Mouse (Mus musculus) neural tube, embryonic 13.5 days (tissue): ENCODE measurements around the gene Nfkb2. TPM values are rescaled to one million over a fixed set of nuclear protein-coding genes. Genes with fewer than 3 reads are reported as not detected.
A peak's percentile ranks its signal among the peaks of the same experiment; 100 is the strongest.

Experiments
- ATAC-seq: fragments of 200-750 bp; cut with Nextera tagmentation; 2 replicates; pipeline ENCODE4 v1.8.0; 2017; ENCODE audit warnings: low read depth, mild to moderate bottlenecking, moderate TSS enrichment, moderate library complexity
- H3K27ac ChIP-seq: fragments of 300-500 bp; sonication (generic); replicated peaks from 2 replicates; pipeline ENCODE4 v1.5.1; 2015; ENCODE audit warnings: moderate library complexity, mild to moderate bottlenecking, inconsistent platforms
- H3K27me3 ChIP-seq: fragments of 300-500 bp; sonication (generic); 2 replicates; pipeline ENCODE4 v1.6.1; 2015; ENCODE audit warnings: mild to moderate bottlenecking, inconsistent platforms
- H3K36me3 ChIP-seq: fragments of 300-500 bp; sonication (generic); 2 replicates; pipeline ENCODE4 v1.6.1; 2015; ENCODE audit warnings: mild to moderate bottlenecking, inconsistent platforms
- H3K4me1 ChIP-seq: fragments of 300-500 bp; sonication (generic); replicated peaks from 2 replicates; pipeline ENCODE4 v1.6.1; 2015; ENCODE audit warnings: inconsistent platforms
- H3K4me2 ChIP-seq: fragments of 300-500 bp; sonication (generic); 2 replicates; pipeline ENCODE4 v1.6.1; 2015; ENCODE audit warnings: inconsistent platforms, mild to moderate bottlenecking, moderate library complexity
- H3K4me3 ChIP-seq: fragments of 300-500 bp; sonication (generic); 2 replicates; pipeline ENCODE4 v1.5.1; 2015; ENCODE audit warnings: mild to moderate bottlenecking, inconsistent platforms
- H3K9ac ChIP-seq: fragments of 300-500 bp; sonication (generic); 2 replicates; pipeline ENCODE4 v1.6.1; 2015; ENCODE audit warnings: moderate library complexity, mild to moderate bottlenecking, inconsistent platforms
- H3K9me3 ChIP-seq: fragments of 300-500 bp; sonication (generic); 2 replicates; pipeline ENCODE4 v1.6.1; 2016; ENCODE audit warnings: inconsistent platforms
- WGBS: fragments of 180-500 bp; shearing (Covaris S2); methylation state at CpG from one replicate; pipeline ENCODE4 v1.1.7; 2015; 5-methylcytosine and 5-hydroxymethylcytosine counted together
- polyA plus RNA-seq: library from polyadenylated mRNA; unstranded; fragments of >200 nt; fragmentation: Nextera tagmentation; extraction: Ambion mirVana; gene quantifications from 2 replicates; pipeline ENCODE4 v1.2.1, GENCODE M21; 2015

Nfkb2 gene
- polyA plus RNA-seq = 2.4 and 2.6 TPM in 2 replicates

- H3K9ac ChIP-seq = peak within 1 kb of the TSS; percentile 63
Observed at GRCm38 (mm10) chr19:46304216-46304841, at the start of gene Nfkb2. Gene Nfkb2 (plus strand): TSS chr19:46304320.

GRCm38 (mm10) chr19:46264762-46265161 is 39.4 kb upstream of the Nfkb2 start:
- Histone ChIP-seq H3K4me2 (no peak overlapping the region), H3K9ac (no peak overlapping the region), H3K27me3 (no peaks in the 10 kb centered on the region), H3K4me1 (no peaks in the 10 kb centered on the region), H3K27ac (no peak overlapping the region), H3K36me3 (peaks cover 99% of the 10 kb centered on the region), H3K4me3 (no peak overlapping the region), H3K9me3 (no peaks in the 10 kb centered on the region)
- WGBS = 91% methylated on average over 7 of the region's 7 CpGs
- ATAC-seq = no peak

More at GRCm38 (mm10) chr19:46304216-46304841, at the start of gene Nfkb2:
- Histone ChIP-seq H3K36me3 (no peaks in the 10 kb centered on the region), H3K4me2 (peak within 1 kb of the TSS; percentile 81), H3K4me3 (peak within 1 kb of the TSS; percentile 44), H3K27ac (peak within 1 kb of the TSS; percentile 20; the same call in 1 of the 2 replicates), H3K27me3 (peaks cover 49% of the 10 kb centered on the region), H3K9me3 (no peaks in the 10 kb centered on the region), H3K4me1 (peaks cover 38% of the 10 kb centered on the region)
- peak; percentile 71; the same call in 1 of the 2 replicates for ATAC-seq
- WGBS = under 1% methylated on average over 39 of the region's 39 CpGs

- H3K4me1 ChIP-seq = no peaks in the 10 kb centered on the region
- H3K36me3 ChIP-seq = peaks cover 80% of the 10 kb centered on the region
- no peaks in the 10 kb centered on the region for H3K27me3 ChIP-seq
- no peak overlapping the region for H3K4me3 ChIP-seq
- H3K27ac ChIP-seq = no peak overlapping the region
- H3K9me3 ChIP-seq = 0 out of 2 replicates have a peak, but pooled peaks cover 3% of the 10 kb centered on the region
- ATAC-seq = no peak
- H3K4me2 ChIP-seq = no peak overlapping the region
- no peak overlapping the region for H3K9ac ChIP-seq
Observed at GRCm38 (mm10) chr19:46275307-46275706, 28.8 kb upstream of the Nfkb2 start.

GRCm38 (mm10) chr19:46282081-46282849 is 21.9 kb upstream of the Nfkb2 start:
- H3K36me3 ChIP-seq = peaks cover 91% of the 10 kb centered on the region
- ATAC-seq = no peak
- H3K9ac ChIP-seq = no peak overlapping the region
- no peaks in the 10 kb centered on the region for H3K9me3 ChIP-seq
- no peaks in the 10 kb centered on the region for H3K27me3 ChIP-seq
- no peak overlapping the region for H3K4me3 ChIP-seq
- no peak overlapping the region for H3K27ac ChIP-seq
- 94% methylated on average over 11 of the region's 11 CpGs for WGBS
- H3K4me1 ChIP-seq = no peaks in the 10 kb centered on the region
- H3K4me2 ChIP-seq = no peak overlapping the region

- no peak overlapping the region for H3K9ac ChIP-seq
- 94% methylated on average over 4 of the region's 4 CpGs for WGBS
- H3K27ac ChIP-seq = no peak overlapping the region
- H3K36me3 ChIP-seq = peaks cover 80% of the 10 kb centered on the region
- no peaks in the 10 kb centered on the region for H3K4me1 ChIP-seq
- no peaks in the 10 kb centered on the region for H3K9me3 ChIP-seq
- ATAC-seq = no peak
- H3K4me3 ChIP-seq = no peak overlapping the region
- no peaks in the 10 kb centered on the region for H3K27me3 ChIP-seq
- no peak overlapping the region for H3K4me2 ChIP-seq
Observed at GRCm38 (mm10) chr19:46284686-46285085, 19.4 kb upstream of the Nfkb2 start.

- Histone ChIP-seq H3K27ac (no peak overlapping the region), H3K9me3 (no peaks in the 10 kb centered on the region), H3K4me3 (no peak overlapping the region), H3K27me3 (no peaks in the 10 kb centered on the region), H3K9ac (no peak overlapping the region), H3K4me1 (no peaks in the 10 kb centered on the region), H3K36me3 (peaks cover 71% of the 10 kb centered on the region), H3K4me2 (no peak overlapping the region)
- no peak for ATAC-seq
- 86% methylated on average over 7 of the region's 7 CpGs for WGBS
Observed at GRCm38 (mm10) chr19:46285631-46286030, 18.5 kb upstream of the Nfkb2 start.

GRCm38 (mm10) chr19:46286047-46286446 is 18.1 kb upstream of the Nfkb2 start:
- no peaks in the 10 kb centered on the region for H3K9me3 ChIP-seq
- H3K36me3 ChIP-seq = peaks cover 67% of the 10 kb centered on the region
- no peaks in the 10 kb centered on the region for H3K27me3 ChIP-seq
- no peak overlapping the region for H3K4me2 ChIP-seq
- ATAC-seq = no peak
- H3K27ac ChIP-seq = no peak overlapping the region
- no peak overlapping the region for H3K9ac ChIP-seq
- H3K4me3 ChIP-seq = no peak overlapping the region
- WGBS = 88% methylated on average over 6 of the region's 6 CpGs
- no peaks in the 10 kb centered on the region for H3K4me1 ChIP-seq

GRCm38 (mm10) chr19:46286926-46287325 is 17.2 kb upstream of the Nfkb2 start:
- Histone ChIP-seq H3K4me3 (no peak overlapping the region), H3K4me1 (no peaks in the 10 kb centered on the region), H3K36me3 (peaks cover 58% of the 10 kb centered on the region), H3K27ac (no peak overlapping the region), H3K9me3 (no peaks in the 10 kb centered on the region), H3K9ac (no peak overlapping the region), H3K27me3 (no peaks in the 10 kb centered on the region), H3K4me2 (no peak overlapping the region)
- ATAC-seq = no peak
- 88% methylated on average over 3 of the region's 3 CpGs for WGBS

- Histone ChIP-seq H3K9ac (no peak overlapping the region), H3K27me3 (peaks cover under 1% of the 10 kb centered on the region; the same call in 1 of the 2 replicates), H3K27ac (no peak overlapping the region), H3K4me1 (no peaks in the 10 kb centered on the region), H3K4me2 (no peak overlapping the region), H3K36me3 (peaks cover 51% of the 10 kb centered on the region), H3K9me3 (no peaks in the 10 kb centered on the region), H3K4me3 (no peak overlapping the region)
- no peak for ATAC-seq
- WGBS = 87% methylated on average over 3 of the region's 3 CpGs
Observed at GRCm38 (mm10) chr19:46287566-46287965, 16.6 kb upstream of the Nfkb2 start.

- WGBS = 73% methylated on average over 12 of the region's 12 CpGs
- no peak overlapping the region for H3K4me2 ChIP-seq
- H3K4me3 ChIP-seq = no peak overlapping the region
- ATAC-seq = no peak
- no peaks in the 10 kb centered on the region for H3K4me1 ChIP-seq
- peaks cover 21% of the 10 kb centered on the region for H3K36me3 ChIP-seq
- peaks cover 4% of the 10 kb centered on the region; the same call in 1 of the 2 replicates for H3K27me3 ChIP-seq
- no peaks in the 10 kb centered on the region for H3K9me3 ChIP-seq
- no peak overlapping the region for H3K27ac ChIP-seq
- no peak overlapping the region for H3K9ac ChIP-seq
Observed at GRCm38 (mm10) chr19:46290535-46291105, 13.5 kb upstream of the Nfkb2 start.

GRCm38 (mm10) chr19:46296938-46297337 is 7.2 kb upstream of the Nfkb2 start:
- Histone ChIP-seq H3K4me2 (no peak overlapping the region), H3K27me3 (peaks cover 4% of the 10 kb centered on the region; the same call in 1 of the 2 replicates), H3K9ac (no peak overlapping the region), H3K4me1 (no peaks in the 10 kb centered on the region), H3K36me3 (no peaks in the 10 kb centered on the region), H3K27ac (no peak overlapping the region), H3K9me3 (no peaks in the 10 kb centered on the region), H3K4me3 (no peak overlapping the region)
- no peak for ATAC-seq
- 72% methylated on average over 4 of the region's 4 CpGs for WGBS

- Histone ChIP-seq H3K4me1 (peaks cover 20% of the 10 kb centered on the region), H3K27ac (no peak overlapping the region), H3K4me2 (no peak overlapping the region), H3K27me3 (peaks cover 15% of the 10 kb centered on the region), H3K4me3 (no peak overlapping the region), H3K9ac (no peak overlapping the region), H3K9me3 (no peaks in the 10 kb centered on the region), H3K36me3 (no peaks in the 10 kb centered on the region)
- no peak for ATAC-seq
- WGBS = 42% methylated on average over 8 of the region's 8 CpGs
Observed at GRCm38 (mm10) chr19:46300294-46301045, 3.6 kb upstream of the Nfkb2 start.
